Mouse (Mus musculus) spleen, adult 10 weeks (tissue): Measurements from ENCODE around the gene Olfr250. TPM values are rescaled to one million over a fixed set of nuclear protein-coding genes. Genes with fewer than 3 reads are reported as not detected.

Source experiments
- polyA plus RNA-seq: library from polyadenylated mRNA; stranded (reverse); fragments of 350-450 nt; fragmentation: Illumina TruSeq; extraction: RNeasy Lipid Tissue Mini Kit (QIAGEN cat#74804); gene quantifications from one replicate; pipeline ENCODE4 v1.2.3, GENCODE M21; 2015; ENCODE audit warnings: low replicate concordance; ENCODE audit not compliant: insufficient read depth

The Olfr250 gene
- not detected for polyA plus RNA-seq

GRCm38 (mm10) chr9:38366596-38366995 is at the start of gene Olfr250:
Gene Olfr250 (plus strand): TSS chr9:38366896.

GRCm38 (mm10) chr9:38328760-38329159 is 37.9 kb upstream of the Olfr250 start, which contains the start of gene Olfr25:
Gene Olfr25 (plus strand): TSS chr9:38329060.

GRCm38 (mm10) chr9:38348111-38348510 is 18.6 kb upstream of the Olfr250 start, which contains the start of gene Olfr898:
Gene Olfr898 (plus strand): TSS chr9:38348411.

GRCm38 (mm10) chr9:38376786-38377185 is 10.1 kb downstream of the Olfr250 start, which contains the start of gene Olfr251:
Gene Olfr251 (plus strand): TSS chr9:38377086.

GRCm38 (mm10) chr9:38401398-38401797 is 34.7 kb downstream of the Olfr250 start, which contains the start of gene Olfr147:
Gene Olfr147 (plus strand): TSS chr9:38401698.

Other genes with a start within 250 kb of the Olfr250 start
- gene Olfr890, start 224.4 kb upstream of the Olfr250 start, polyA plus RNA-seq = not detected
- gene Olfr891, start 186.1 kb upstream of the Olfr250 start, polyA plus RNA-seq = not detected
- gene Olfr893, start 158.5 kb upstream of the Olfr250 start, polyA plus RNA-seq = not detected
- not detected for gene Olfr894, start 148.8 kb upstream of the Olfr250 start, polyA plus RNA-seq
- not detected for gene Olfr143, start 114.1 kb upstream of the Olfr250 start, polyA plus RNA-seq
- not detected for gene Olfr895, start 99.0 kb upstream of the Olfr250 start, polyA plus RNA-seq
- gene Olfr896-ps1, start 75.8 kb upstream of the Olfr250 start, polyA plus RNA-seq = not detected
- not detected for gene Olfr25, start 37.8 kb upstream of the Olfr250 start, polyA plus RNA-seq
- not detected for gene Olfr898, start 18.5 kb upstream of the Olfr250 start, polyA plus RNA-seq
- not detected for gene Olfr251, start 10.2 kb downstream of the Olfr250 start, polyA plus RNA-seq
- not detected for gene Olfr147, start 34.8 kb downstream of the Olfr250 start, polyA plus RNA-seq
- not detected for gene Olfr901, start 62.6 kb downstream of the Olfr250 start, polyA plus RNA-seq
- gene Olfr902, start 80.8 kb downstream of the Olfr250 start, polyA plus RNA-seq = not detected
- gene Olfr904, start 96.2 kb downstream of the Olfr250 start, polyA plus RNA-seq = not detected
- not detected for gene Olfr905, start 104.2 kb downstream of the Olfr250 start, polyA plus RNA-seq
- not detected for gene Olfr906, start 120.2 kb downstream of the Olfr250 start, polyA plus RNA-seq
- not detected for gene Olfr907, start 128.9 kb downstream of the Olfr250 start, polyA plus RNA-seq
- gene Olfr911-ps1, start 154.7 kb downstream of the Olfr250 start, polyA plus RNA-seq = not detected
- gene Olfr910, start 171.0 kb downstream of the Olfr250 start, polyA plus RNA-seq = not detected
- gene Olfr912, start 213.3 kb downstream of the Olfr250 start, polyA plus RNA-seq = not detected
- not detected for gene Olfr913, start 225.9 kb downstream of the Olfr250 start, polyA plus RNA-seq
- not detected for gene Olfr914, start 238.2 kb downstream of the Olfr250 start, polyA plus RNA-seq